Mouse (Mus musculus): Measurements from ENCODE around the gene Sfn. TPM values are rescaled to one million over a fixed set of nuclear protein-coding genes. Genes with fewer than 3 reads are reported as not detected.

The Sfn gene
- polyA plus RNA-seq, 1 experiment: 7.6 TPM

GRCm38 (mm10) chr4:133569291-133570065 lies 32.5 kb downstream of the Sfn start:
- no peaks in the 10 kb centered on the region for H3K27me3 ChIP-seq (replicated peaks; ENCODE audit: control insufficient read depth, insufficient read depth, low read length)
- no peak for TF ChIP-seq POLR2A (IDR thresholded peaks at IDR 0.05; ENCODE audit: low read depth, low read length)
- TF ChIP-seq CTCF (conservative IDR thresholded peaks at IDR 0.05; ENCODE audit: insufficient read depth, insufficient read length, low read depth, low read length): no peak
- 38% methylated on average over 10 of the region's 10 CpGs for WGBS
- H3K4me1 ChIP-seq (ENCODE audit: control insufficient read depth, insufficient read depth, low read length): peaks cover 14% of the 10 kb centered on the region; the same call in 1 of the 2 replicates
- DNase-seq: peak; percentile 75
- no peaks in the 10 kb centered on the region for H3K36me3 ChIP-seq (ENCODE audit: control insufficient read depth, insufficient read depth, low read length)
- H3K27ac ChIP-seq (ENCODE audit: insufficient read depth, low read depth, low read length): peak overlapping the region; percentile 70
- H3K4me3 ChIP-seq (ENCODE audit: insufficient read depth, low read depth, low read length): no peak overlapping the region

GRCm38 (mm10) chr4:133567251-133567650 lies 34.7 kb downstream of the Sfn start:
- Histone ChIP-seq H3K4me1 (ENCODE audit: control insufficient read depth, insufficient read depth, low read length) (peaks cover 21% of the 10 kb centered on the region; the same call in 1 of the 2 replicates), H3K36me3 (ENCODE audit: control insufficient read depth, insufficient read depth, low read length) (no peaks in the 10 kb centered on the region), H3K4me3 (ENCODE audit: insufficient read depth, low read depth, low read length) (no peak overlapping the region), H3K27ac (ENCODE audit: insufficient read depth, low read depth, low read length) (no peak overlapping the region), H3K27me3 (replicated peaks; ENCODE audit: control insufficient read depth, insufficient read depth, low read length) (no peaks in the 10 kb centered on the region)
- WGBS: 21% methylated on average over 8 of the region's 8 CpGs
- peak; percentile 38 for DNase-seq
- TF ChIP-seq POLR2A (IDR thresholded peaks at IDR 0.05; ENCODE audit: low read depth, low read length) (no peak), CTCF (conservative IDR thresholded peaks at IDR 0.05; ENCODE audit: insufficient read depth, insufficient read length, low read depth, low read length) (no peak)

- peaks cover 10% of the 10 kb centered on the region; the same call in 1 of the 2 replicates for H3K4me1 ChIP-seq (ENCODE audit: control insufficient read depth, insufficient read depth, low read length)
- peak overlapping the region; percentile 93 for H3K27ac ChIP-seq (ENCODE audit: insufficient read depth, low read depth, low read length)
- WGBS: 34% methylated on average over 11 of the region's 11 CpGs
- H3K36me3 ChIP-seq (ENCODE audit: control insufficient read depth, insufficient read depth, low read length): no peaks in the 10 kb centered on the region
- no peak overlapping the region for H3K4me3 ChIP-seq (ENCODE audit: insufficient read depth, low read depth, low read length)
- TF ChIP-seq POLR2A (IDR thresholded peaks at IDR 0.05; ENCODE audit: low read depth, low read length): no peak
- TF ChIP-seq CTCF (conservative IDR thresholded peaks at IDR 0.05; ENCODE audit: insufficient read depth, insufficient read length, low read depth, low read length): no peak
- H3K27me3 ChIP-seq (replicated peaks; ENCODE audit: control insufficient read depth, insufficient read depth, low read length): no peaks in the 10 kb centered on the region
- DNase-seq: peak; percentile 85
Observed at GRCm38 (mm10) chr4:133563123-133563571, 38.8 kb downstream of the Sfn start.

GRCm38 (mm10) chr4:133561622-133562021 lies 40.3 kb downstream of the Sfn start:
- DNase-seq: no peak
- no peak overlapping the region for H3K4me3 ChIP-seq (ENCODE audit: insufficient read depth, low read depth, low read length)
- TF ChIP-seq CTCF (conservative IDR thresholded peaks at IDR 0.05; ENCODE audit: insufficient read depth, insufficient read length, low read depth, low read length): no peak
- no peak for TF ChIP-seq POLR2A (IDR thresholded peaks at IDR 0.05; ENCODE audit: low read depth, low read length)
- no peak overlapping the region for H3K27ac ChIP-seq (ENCODE audit: insufficient read depth, low read depth, low read length)
- H3K36me3 ChIP-seq (ENCODE audit: control insufficient read depth, insufficient read depth, low read length): no peaks in the 10 kb centered on the region
- peaks cover 18% of the 10 kb centered on the region; the same call in 1 of the 2 replicates for H3K4me1 ChIP-seq (ENCODE audit: control insufficient read depth, insufficient read depth, low read length)
- H3K27me3 ChIP-seq (replicated peaks; ENCODE audit: control insufficient read depth, insufficient read depth, low read length): no peaks in the 10 kb centered on the region
- 61% methylated on average over 4 of the region's 4 CpGs for WGBS

- Histone ChIP-seq H3K36me3 (ENCODE audit: control insufficient read depth, insufficient read depth, low read length) (no peaks in the 10 kb centered on the region), H3K4me3 (ENCODE audit: insufficient read depth, low read depth, low read length) (no peak overlapping the region), H3K27me3 (replicated peaks; ENCODE audit: control insufficient read depth, insufficient read depth, low read length) (no peaks in the 10 kb centered on the region), H3K4me1 (ENCODE audit: control insufficient read depth, insufficient read depth, low read length) (peaks cover 18% of the 10 kb centered on the region; the same call in 1 of the 2 replicates), H3K27ac (ENCODE audit: insufficient read depth, low read depth, low read length) (no peak overlapping the region)
- no peak for DNase-seq
- no peak for TF ChIP-seq CTCF (conservative IDR thresholded peaks at IDR 0.05; ENCODE audit: insufficient read depth, insufficient read length, low read depth, low read length)
- TF ChIP-seq POLR2A (IDR thresholded peaks at IDR 0.05; ENCODE audit: low read depth, low read length): no peak
- WGBS: 78% methylated on average over 4 of the region's 4 CpGs
Observed at GRCm38 (mm10) chr4:133559846-133560245, 42.1 kb downstream of the Sfn start.

GRCm38 (mm10) chr4:133557041-133557717 lies 44.8 kb downstream of the Sfn start:
- TF ChIP-seq CTCF (conservative IDR thresholded peaks at IDR 0.05; ENCODE audit: insufficient read depth, insufficient read length, low read depth, low read length): no peak
- TF ChIP-seq POLR2A (IDR thresholded peaks at IDR 0.05; ENCODE audit: low read depth, low read length): no peak
- WGBS: 28% methylated on average over 10 of the region's 10 CpGs
- 0 out of 2 replicates have a peak overlapping the region, but pooled peaks have one; percentile 1 for H3K27ac ChIP-seq (ENCODE audit: insufficient read depth, low read depth, low read length)
- DNase-seq: peak; percentile 90
- H3K36me3 ChIP-seq (ENCODE audit: control insufficient read depth, insufficient read depth, low read length): no peaks in the 10 kb centered on the region
- H3K4me1 ChIP-seq (ENCODE audit: control insufficient read depth, insufficient read depth, low read length): peaks cover 8% of the 10 kb centered on the region; the same call in 1 of the 2 replicates
- H3K27me3 ChIP-seq (replicated peaks; ENCODE audit: control insufficient read depth, insufficient read depth, low read length): no peaks in the 10 kb centered on the region
- no peak overlapping the region for H3K4me3 ChIP-seq (ENCODE audit: insufficient read depth, low read depth, low read length)

Measured in kidney, adult 2 months (tissue).